Mouse (Mus musculus): Measurements from ENCODE around the gene Rad17. TPM values are rescaled to one million over a fixed set of nuclear protein-coding genes. Genes with fewer than 3 reads are reported as not detected.
A peak's percentile ranks its signal among the peaks of the same experiment; 100 is the strongest.

Rad17 gene
- polyA plus RNA-seq, 2 experiments from 2014 or later: 20.9 to 26.3 TPM

GRCm38 (mm10) chr13:100612903-100613302, 37.9 kb downstream of the Rad17 start:
- ATAC-seq: no peak

GRCm38 (mm10) chr13:100612251-100612650, 38.6 kb downstream of the Rad17 start:
- no peak for ATAC-seq

- ATAC-seq: no peak
These were observed 39.6 kb downstream of the Rad17 start for GRCm38 (mm10) chr13:100611266-100611665.

GRCm38 (mm10) chr13:100607756-100608155, 43.1 kb downstream of the Rad17 start:
- ATAC-seq: no peak

GRCm38 (mm10) chr13:100605845-100606244, 45.0 kb downstream of the Rad17 start:
- ATAC-seq: no peak

- ATAC-seq: no peak
These were observed 47.1 kb downstream of the Rad17 start for GRCm38 (mm10) chr13:100603738-100604095.

- no peak for ATAC-seq
These were observed 47.7 kb downstream of the Rad17 start for GRCm38 (mm10) chr13:100603031-100603737.

- no peak for ATAC-seq
These were observed 48.5 kb downstream of the Rad17 start for GRCm38 (mm10) chr13:100602239-100602902.

GRCm38 (mm10) chr13:100601034-100601433, 49.8 kb downstream of the Rad17 start:
- no peak for ATAC-seq

GRCm38 (mm10) chr13:100600317-100600716, 50.5 kb downstream of the Rad17 start:
- ATAC-seq: no peak

- no peak for ATAC-seq
These were observed 53.6 kb downstream of the Rad17 start for GRCm38 (mm10) chr13:100597284-100597683.

GRCm38 (mm10) chr13:100595552-100595885, 55.3 kb downstream of the Rad17 start:
- ATAC-seq: no peak

- ATAC-seq: no peak
These were observed 55.9 kb downstream of the Rad17 start for GRCm38 (mm10) chr13:100594838-100595551.

- ATAC-seq: peak; percentile 95
These were observed 56.6 kb downstream of the Rad17 start for GRCm38 (mm10) chr13:100594041-100594792.

- peak; percentile 67 for ATAC-seq
These were observed 62.2 kb downstream of the Rad17 start for GRCm38 (mm10) chr13:100588646-100589045.

GRCm38 (mm10) chr13:100582144-100582543, 68.7 kb downstream of the Rad17 start:
- no peak for ATAC-seq

- ATAC-seq: no peak
These were observed 69.2 kb downstream of the Rad17 start for GRCm38 (mm10) chr13:100581701-100582100.

- ATAC-seq: no peak
These were observed 70.9 kb downstream of the Rad17 start for GRCm38 (mm10) chr13:100579951-100580350.

GRCm38 (mm10) chr13:100579220-100579619, 71.6 kb downstream of the Rad17 start:
- no peak for ATAC-seq

- peak; percentile 92 for ATAC-seq
These were observed 74.9 kb downstream of the Rad17 start for GRCm38 (mm10) chr13:100575950-100576349.

- no peak for ATAC-seq
These were observed 80.1 kb downstream of the Rad17 start for GRCm38 (mm10) chr13:100570713-100571112.

GRCm38 (mm10) chr13:100568359-100568758, 82.5 kb downstream of the Rad17 start:
- ATAC-seq: no peak

Measured in activated CD4-positive, CD25-positive, alpha-beta regulatory T cell, adult 4 months (primary cell).